Mouse (Mus musculus): ENCODE measurements around the gene Atp6v0e.

Gene Atp6v0e

GRCm38 (mm10) chr17:26715916-26716717, 53.1 kb downstream of the Atp6v0e start:
- peak; percentile 97 for DNase-seq (ENCODE audit: low read depth, low spot score)

GRCm38 (mm10) chr17:26717868-26718267, 54.8 kb downstream of the Atp6v0e start:
- DNase-seq (ENCODE audit: low read depth, low spot score): peak; percentile 25

GRCm38 (mm10) chr17:26719405-26719804, 56.4 kb downstream of the Atp6v0e start:
- DNase-seq (ENCODE audit: low read depth, low spot score): no peak

GRCm38 (mm10) chr17:26721802-26722201, 58.8 kb downstream of the Atp6v0e start:
- DNase-seq (ENCODE audit: low read depth, low spot score): no peak

- no peak for DNase-seq (ENCODE audit: low read depth, low spot score)
Observed at GRCm38 (mm10) chr17:26724790-26725189, 61.8 kb downstream of the Atp6v0e start.

GRCm38 (mm10) chr17:26726674-26727073, 63.6 kb downstream of the Atp6v0e start:
- no peak for DNase-seq (ENCODE audit: low read depth, low spot score)

- no peak for DNase-seq (ENCODE audit: low read depth, low spot score)
Observed at GRCm38 (mm10) chr17:26727110-26727755, 64.2 kb downstream of the Atp6v0e start.

- DNase-seq (ENCODE audit: low read depth, low spot score): no peak
Observed at GRCm38 (mm10) chr17:26742581-26742980, 79.5 kb downstream of the Atp6v0e start.

- DNase-seq (ENCODE audit: low read depth, low spot score): no peak
Observed at GRCm38 (mm10) chr17:26743294-26743693, 80.3 kb downstream of the Atp6v0e start.

All from ES-CJ7 (cell line).